Mouse (Mus musculus): ENCODE data around the gene Bcl11b.

Gene Bcl11b

GRCm38 (mm10) chr12:107971081-107971780, 32.2 kb downstream of the Bcl11b start:
- in situ Hi-C loops (cut with MseI, MboI) = no loop called here

GRCm38 (mm10) chr12:107970637-107971036, 32.8 kb downstream of the Bcl11b start:
- in situ Hi-C loops (cut with MseI, MboI) = no loop called here

- in situ Hi-C loops (cut with MseI, MboI) = no loop called here
Observed at GRCm38 (mm10) chr12:107969841-107970371, 33.5 kb downstream of the Bcl11b start.

DNA sequence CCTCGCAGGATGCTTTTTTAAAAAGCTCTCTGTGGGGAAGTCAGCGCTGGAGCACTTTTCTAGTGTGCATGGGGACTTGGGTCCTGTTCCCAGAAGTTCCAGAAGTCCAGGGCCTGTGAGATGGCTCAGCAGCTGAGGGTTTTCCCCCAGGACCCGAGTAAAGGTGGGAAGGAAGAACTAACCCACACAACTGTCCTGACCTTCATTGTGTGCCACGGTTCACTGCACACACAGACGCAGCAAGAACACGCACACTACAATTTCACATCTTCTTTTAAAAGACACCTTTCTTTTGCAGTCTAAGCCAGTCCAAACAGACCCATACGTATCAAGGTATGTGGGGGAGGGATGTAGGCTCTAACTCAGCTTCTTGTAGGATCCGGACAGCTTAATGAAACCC, 34.3 kb downstream of the Bcl11b start:
- in situ Hi-C loops (cut with MseI, MboI) = no loop called here

DNA sequence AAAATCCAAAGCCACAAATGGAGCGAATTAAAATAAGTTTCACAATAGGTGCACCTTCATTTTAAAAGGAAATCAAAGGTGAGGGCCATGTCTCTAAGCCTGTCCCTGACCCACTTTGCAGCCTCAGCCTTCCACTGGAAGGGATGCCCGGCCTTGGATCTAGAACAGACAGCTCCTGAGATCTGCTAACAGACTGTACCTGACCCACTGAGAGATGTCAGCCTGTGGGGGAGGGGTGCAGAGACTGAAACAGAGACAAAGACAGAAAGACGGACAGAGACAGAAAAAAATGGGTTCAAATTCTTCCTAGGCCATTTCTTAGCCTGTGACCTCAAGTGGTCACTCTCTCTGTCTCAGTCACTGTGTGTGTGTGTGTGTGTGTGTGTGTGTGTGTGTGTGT, 35.1 kb downstream of the Bcl11b start:
- in situ Hi-C loops (cut with MseI, MboI) = no loop called here

- in situ Hi-C loops (cut with MseI, MboI) = no loop called here
Observed at GRCm38 (mm10) chr12:107967026-107967425, 36.4 kb downstream of the Bcl11b start.

DNA sequence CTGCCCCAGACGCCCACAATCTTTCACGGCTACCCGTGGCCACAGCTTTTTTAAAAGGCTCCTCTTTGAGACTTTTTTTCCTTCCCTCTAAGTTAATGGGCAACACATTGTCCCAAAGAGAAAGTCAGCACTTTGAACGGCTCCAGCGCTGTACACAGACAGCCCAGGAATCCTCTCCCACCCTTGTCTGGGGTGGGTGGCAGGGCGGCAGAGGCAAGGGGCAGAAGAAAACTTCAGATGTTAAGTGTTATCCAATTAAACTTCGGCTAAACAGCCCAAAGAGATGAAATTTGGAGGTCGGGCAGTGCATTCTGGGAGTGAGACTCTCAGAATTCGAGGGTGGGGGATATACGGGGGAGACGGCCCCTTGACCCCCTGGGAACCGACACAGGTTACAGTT, 38.3 kb downstream of the Bcl11b start:
- in situ Hi-C loops (cut with MseI, MboI) = no loop called here

DNA sequence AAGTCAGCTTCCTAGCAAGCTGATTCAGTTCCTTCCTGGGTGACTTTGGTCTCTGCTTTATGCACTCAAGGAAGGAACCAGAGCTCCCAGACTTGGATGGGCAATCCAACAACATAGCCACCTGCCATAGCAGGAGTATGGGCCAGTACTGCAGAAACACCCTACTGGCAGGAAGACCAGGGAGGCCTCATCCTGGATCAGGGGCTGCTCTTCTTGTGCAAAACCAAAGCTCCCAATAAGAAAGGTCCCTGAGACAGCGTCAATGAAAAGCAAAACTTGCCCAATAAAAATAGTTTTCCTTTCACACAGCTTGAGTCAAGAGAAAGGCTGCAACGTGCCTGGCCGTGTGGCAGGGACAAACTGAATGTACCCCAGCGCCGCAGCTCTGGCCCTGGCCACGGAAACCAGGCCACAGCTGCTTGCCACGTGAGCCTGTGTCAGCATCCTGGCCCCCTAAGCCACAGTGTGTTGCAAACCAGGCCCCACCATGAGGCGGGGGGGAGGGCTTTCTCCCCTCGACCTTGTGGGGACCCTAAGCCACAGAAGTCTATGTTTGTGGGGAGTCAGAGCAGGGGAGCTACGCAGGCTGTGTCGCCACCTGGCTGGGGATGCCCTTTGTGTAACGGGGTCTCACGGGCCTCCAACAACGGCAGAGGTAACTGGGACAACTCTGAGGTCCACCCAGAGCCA, 38.9 kb downstream of the Bcl11b start:
- in situ Hi-C loops (cut with MseI, MboI) = no loop called here

- in situ Hi-C loops (cut with MseI, MboI) = no loop called here
Observed at GRCm38 (mm10) chr12:107962852-107963251, 40.5 kb downstream of the Bcl11b start.

- in situ Hi-C loops (cut with MseI, MboI) = no loop called here
Observed at GRCm38 (mm10) chr12:107961843-107962242, 41.6 kb downstream of the Bcl11b start.

DNA sequence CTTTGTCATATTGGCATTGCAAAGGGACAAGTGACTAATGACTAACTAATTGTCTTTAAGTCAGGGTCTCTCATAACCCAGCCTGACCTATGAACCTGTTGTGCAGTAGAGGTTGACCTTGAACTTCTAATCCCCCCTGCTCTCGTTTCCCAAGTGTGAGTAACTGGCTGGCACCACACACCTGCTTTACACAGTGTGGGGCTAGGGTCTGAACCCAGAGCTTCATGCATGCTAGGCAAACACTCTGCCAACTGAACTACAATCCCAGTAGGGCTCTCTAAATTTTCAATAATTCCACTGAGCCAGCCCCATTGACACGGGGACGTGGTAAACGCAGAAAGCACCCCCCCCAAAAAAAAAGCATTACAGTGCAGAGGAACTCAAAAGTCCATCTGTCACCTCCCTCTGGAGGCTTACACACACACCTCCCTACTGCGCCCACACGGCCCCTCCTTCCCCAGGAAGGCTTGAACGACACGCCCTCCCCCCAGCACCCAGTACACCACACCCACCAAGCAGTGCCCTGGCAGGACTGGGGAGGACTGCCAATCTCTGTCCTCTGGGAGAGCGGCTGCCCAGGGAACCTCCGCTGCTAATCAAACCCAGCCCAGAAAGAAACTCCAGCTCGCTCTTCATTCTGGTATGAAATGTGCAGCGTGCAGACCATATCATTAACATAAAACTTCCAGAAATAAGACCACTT, 42.5 kb downstream of the Bcl11b start:
- in situ Hi-C loops (cut with MseI, MboI) = no loop called here

DNA sequence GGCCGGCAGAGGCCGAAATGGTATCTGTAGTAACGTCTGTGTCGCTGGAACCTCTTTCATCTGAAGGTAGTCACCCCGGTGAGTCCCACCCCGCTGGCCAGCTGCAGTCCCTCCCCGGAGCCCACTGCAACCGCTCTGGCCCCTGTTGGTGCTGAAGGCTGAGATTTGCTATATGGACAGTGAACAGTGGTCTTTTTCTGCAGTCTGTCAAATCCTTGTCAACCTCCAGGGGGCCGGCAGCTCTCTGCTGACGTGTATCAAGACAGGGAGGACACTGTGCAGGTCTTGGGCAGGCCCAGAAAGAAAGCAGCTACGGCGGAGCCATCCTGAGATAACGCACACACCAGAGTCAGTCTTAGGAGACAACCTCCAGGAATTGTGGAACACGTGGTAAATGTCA, 43.0 kb downstream of the Bcl11b start:
- in situ Hi-C loops (cut with MseI, MboI) = no loop called here

- in situ Hi-C loops (cut with MseI, MboI) = no loop called here
Observed at GRCm38 (mm10) chr12:107959872-107960271, 43.5 kb downstream of the Bcl11b start.

GRCm38 (mm10) chr12:107953044-107953684, 50.2 kb downstream of the Bcl11b start:
- in situ Hi-C loops (cut with MseI, MboI) = no loop called here

DNA sequence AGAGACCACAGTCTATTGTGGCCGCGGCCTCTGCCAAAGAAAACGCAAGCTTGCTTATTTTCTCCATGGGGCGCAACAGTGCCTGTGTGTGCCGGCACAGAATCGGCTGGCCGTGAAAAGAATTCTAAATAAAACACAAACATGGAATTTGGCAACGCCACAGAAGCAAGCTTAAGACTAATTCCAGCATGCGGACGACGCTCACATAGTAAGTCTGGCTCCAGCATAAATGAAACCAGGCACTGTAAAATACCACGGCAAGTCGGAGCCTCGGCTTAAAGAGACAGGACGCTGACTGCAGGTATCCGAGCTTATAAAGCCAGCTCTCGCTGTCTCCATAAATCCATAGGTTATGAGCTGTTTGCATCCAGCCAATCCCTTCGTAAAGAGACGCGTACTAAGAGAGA, 51.1 kb downstream of the Bcl11b start:
- in situ Hi-C loops (cut with MseI, MboI) = no loop called here

GRCm38 (mm10) chr12:107950667-107951179, 52.7 kb downstream of the Bcl11b start:
- in situ Hi-C loops (cut with MseI, MboI) = no loop called here

- in situ Hi-C loops (cut with MseI, MboI) = no loop called here
Observed at GRCm38 (mm10) chr12:107949416-107949815, 54.0 kb downstream of the Bcl11b start.

DNA sequence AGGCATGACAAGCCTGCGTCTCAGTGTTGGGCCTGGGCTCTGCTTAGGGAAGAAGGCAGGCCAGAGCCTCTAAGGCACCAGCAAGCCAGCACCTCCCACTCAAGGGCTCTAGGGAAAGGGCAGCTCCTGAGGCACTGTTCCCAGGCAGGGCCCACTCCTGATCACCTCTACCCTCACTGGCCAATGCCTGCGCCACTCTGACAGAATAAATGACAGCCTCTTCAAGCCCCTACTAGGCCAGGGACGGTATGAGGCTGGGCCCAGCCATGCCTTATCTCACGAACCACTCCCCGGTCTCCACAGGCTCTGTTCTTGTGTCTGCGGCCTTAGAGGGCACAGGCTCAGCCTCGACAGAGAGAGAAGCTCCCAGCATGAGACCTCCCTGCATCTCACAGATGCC, 61.3 kb downstream of the Bcl11b start:
- in situ Hi-C loops (cut with MseI, MboI) = no loop called here

- in situ Hi-C loops (cut with MseI, MboI) = no loop called here
Observed at GRCm38 (mm10) chr12:107940774-107941173, 62.6 kb downstream of the Bcl11b start.

- in situ Hi-C loops (cut with MseI, MboI) = no loop called here
Observed at GRCm38 (mm10) chr12:107939177-107939576, 64.2 kb downstream of the Bcl11b start.

- in situ Hi-C loops (cut with MseI, MboI) = no loop called here
Observed at GRCm38 (mm10) chr12:107936972-107937371, 66.4 kb downstream of the Bcl11b start.

DNA sequence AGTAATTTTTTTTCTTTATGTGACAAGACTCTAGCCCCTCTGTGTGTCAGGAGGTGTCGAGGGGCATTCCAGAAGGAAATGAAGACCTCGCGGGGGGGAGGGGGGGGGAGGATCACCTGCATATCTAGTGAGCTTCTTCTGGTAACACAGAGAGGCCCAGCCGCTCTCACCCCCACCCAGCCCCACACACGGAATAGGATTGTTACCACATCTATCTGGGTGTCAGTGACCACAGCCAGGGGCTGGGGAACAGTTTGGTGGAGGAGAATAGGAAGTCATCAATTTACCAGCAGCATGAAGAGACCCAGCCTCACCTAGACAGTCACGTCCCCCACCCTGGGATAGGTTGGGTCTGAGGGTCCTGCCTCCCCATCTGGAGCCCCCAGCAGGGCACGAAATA, 67.0 kb downstream of the Bcl11b start:
- in situ Hi-C loops (cut with MseI, MboI) = no loop called here

Data from mouse trophoblast stem cell (cell line).